Mouse (Mus musculus) G1E (cell line): ENCODE measurements around the gene Commd4.

Experiments used
- CTCF ChIP-seq: IDR thresholded peaks from 2 replicates; pipeline ENCODE4 v1.5.1; 2012; ENCODE audit warnings: low read depth, low read length, inconsistent platforms, mixed read lengths
- GATA1 ChIP-seq: IDR thresholded peaks from 2 replicates; pipeline ENCODE4 v1.6.1; 2012; ENCODE audit warnings: borderline replicate concordance, low read length, inconsistent platforms, mixed read lengths
- POLR2AphosphoS5 ChIP-seq: IDR thresholded peaks from 2 replicates; pipeline ENCODE4 v1.6.1; 2012; ENCODE audit warnings: low read depth, low read length, inconsistent platforms; ENCODE audit not compliant: insufficient replicate concordance

- TF ChIP-seq CTCF, result no peak
- TF ChIP-seq POLR2AphosphoS5, result no peak
- TF ChIP-seq GATA1, result no peak
Observed at GRCm38 (mm10) chr9:57152331-57152730, 5.8 kb downstream of the Commd4 start.
